Mouse (Mus musculus) C2C12 (cell line): Measurements from ENCODE around the gene Casp3.

Experiments used
- CTCF ChIP-seq: IDR thresholded peaks from one replicate; pipeline ENCODE4 v1.5.1; 2011; ENCODE audit not compliant: control insufficient read depth, insufficient read depth, insufficient read length
- FOSL1 ChIP-seq: IDR thresholded peaks from one replicate; pipeline ENCODE4 v1.8.0; 2011; ENCODE audit warnings: mild to moderate bottlenecking, low read length; ENCODE audit not compliant: poor library complexity, insufficient read depth, severe bottlenecking
- MAX ChIP-seq: IDR thresholded peaks from one replicate; pipeline ENCODE4 v1.6.1; 2011; ENCODE audit warnings: mild to moderate bottlenecking, control low read depth
- MYOD1 ChIP-seq: IDR thresholded peaks from one replicate; pipeline ENCODE4 v1.6.1; 2011; ENCODE audit warnings: low read depth; ENCODE audit not compliant: control insufficient read depth, insufficient read length
- MYOG ChIP-seq: IDR thresholded peaks from one replicate; pipeline ENCODE4 v1.6.1; 2011; ENCODE audit not compliant: control insufficient read depth, insufficient read length; ENCODE audit errors: extremely low read depth
- USF1 ChIP-seq: IDR thresholded peaks from one replicate; pipeline ENCODE4 v1.6.1; 2011; ENCODE audit warnings: low read depth, mild to moderate bottlenecking, control low read depth, moderate library complexity

GRCm38 (mm10) chr8:46568942-46569341 is 48.1 kb upstream of the Casp3 start:
- TF ChIP-seq USF1: no peak
- TF ChIP-seq MYOD1: no peak
- no peak for TF ChIP-seq MAX
- no peak for TF ChIP-seq MYOG
- no peak for TF ChIP-seq CTCF
- no peak for TF ChIP-seq FOSL1
